Mouse (Mus musculus) heart, embryonic 14.5 days (tissue): Measurements from ENCODE around the gene Pprc1. TPM values are rescaled to one million over a fixed set of nuclear protein-coding genes. Genes with fewer than 3 reads are reported as not detected.

Experiments
- ATAC-seq: fragments of 200-750 bp; cut with Nextera tagmentation; 2 replicates; pipeline ENCODE4 v1.8.0; 2017; ENCODE audit warnings: low read depth, moderate TSS enrichment; ENCODE audit not compliant: insufficient number of reproducible peaks, insufficient read depth, low FRiP score
- H3K27ac ChIP-seq, 2 experiments: fragments of 200-500 bp in 1 of 2; fragments of 300-500 bp in 1 of 2; sonication (generic) in 1 of 2; replicated peaks in 1 of 2; 2 replicates each; pipeline ENCODE4 v1.5.1; 2012 to 2014; ENCODE audit warnings: low read depth in 2 of 2, low read length in 2 of 2, control low read depth in 1 of 2, mild to moderate bottlenecking in 1 of 2, mixed read lengths in 1 of 2; ENCODE audit not compliant: control insufficient read depth in 1 of 2, insufficient read depth in 1 of 2
- H3K27me3 ChIP-seq: fragments of 300-500 bp; sonication (generic); 2 replicates; pipeline ENCODE4 v1.6.1; 2014; ENCODE audit warnings: mild to moderate bottlenecking, low read length, control low read depth; ENCODE audit not compliant: control insufficient read depth, insufficient read depth
- H3K36me3 ChIP-seq: fragments of 300-500 bp; sonication (generic); 2 replicates; pipeline ENCODE4 v1.6.1; 2014; ENCODE audit warnings: mild to moderate bottlenecking, control low read depth, low read length, mixed read lengths; ENCODE audit not compliant: control insufficient read depth, insufficient read depth
- H3K4me1 ChIP-seq, 2 experiments: fragments of 200-500 bp in 1 of 2; fragments of 300-500 bp in 1 of 2; sonication (generic) in 1 of 2; 2 replicates each; pipeline ENCODE4 v1.6.1; 2012 to 2014; ENCODE audit warnings: low read length in 2 of 2, control low read depth in 1 of 2, mixed read lengths in 1 of 2; ENCODE audit not compliant: control insufficient read depth in 2 of 2, insufficient read depth in 2 of 2
- H3K4me2 ChIP-seq: fragments of 300-500 bp; sonication (generic); 2 replicates; pipeline ENCODE4 v1.6.1; 2014; ENCODE audit warnings: mild to moderate bottlenecking, low read length
- H3K4me3 ChIP-seq, 2 experiments: fragments of 200-500 bp in 1 of 2; fragments of 300-500 bp in 1 of 2; sonication (generic) in 1 of 2; 2 replicates each; pipeline ENCODE4 v1.5.1; 2012 to 2014; ENCODE audit warnings: low read length in 2 of 2, mild to moderate bottlenecking in 2 of 2, control low read depth in 1 of 2, low read depth in 1 of 2, moderate library complexity in 1 of 2; ENCODE audit not compliant: control insufficient read depth in 1 of 2, insufficient read depth in 1 of 2
- H3K9ac ChIP-seq: fragments of 300-500 bp; sonication (generic); 2 replicates; pipeline ENCODE4 v1.6.1; 2014; ENCODE audit warnings: mild to moderate bottlenecking, low read length
- H3K9me3 ChIP-seq: fragments of 300-500 bp; sonication (generic); 2 replicates; pipeline ENCODE4 v1.6.1; 2016; ENCODE audit warnings: low read length, control low read depth; ENCODE audit not compliant: control insufficient read depth
- WGBS: fragments of 180-500 bp; shearing (Covaris S2); extraction: QIAGEN DNeasy Blood & Tissue Kit; methylation state at CpG from one replicate; pipeline ENCODE4 v1.1.7; 2014; 5-methylcytosine and 5-hydroxymethylcytosine counted together
- polyA plus RNA-seq: library from polyadenylated mRNA; unstranded; fragments of >200 nt; fragmentation: Nextera tagmentation; extraction: Ambion mirVana; gene quantifications from 2 replicates; pipeline ENCODE4 v1.2.1, GENCODE M21; 2014

The Pprc1 gene
- polyA plus RNA-seq, 1 experiment from 2014 or later: 26.4 TPM

- H3K9me3 ChIP-seq: no peaks in the 10 kb centered on the region
- ATAC-seq: no peak
- peaks cover 44% of the 10 kb centered on the region for H3K36me3 ChIP-seq
- H3K9ac ChIP-seq: no peak overlapping the region
- peaks cover 0 to 8% of the 10 kb centered on the region in 2 experiments; a peak in 3 of 4 replicates for H3K4me1 ChIP-seq
- H3K4me2 ChIP-seq: no peak overlapping the region
- no peaks in the 10 kb centered on the region for H3K27me3 ChIP-seq
- no peak overlapping the region for H3K27ac ChIP-seq
- 44% methylated on average over 3 of the region's 3 CpGs for WGBS
- H3K4me3 ChIP-seq: no peak overlapping the region
Measured at GRCm38 (mm10) chr19:46086337-46086736, 41.7 kb downstream of the Pprc1 start.

- Histone ChIP-seq H3K9ac (no peak overlapping the region), H3K4me1 (peaks cover 0 to 8% of the 10 kb centered on the region in 2 experiments), H3K4me3 (no peak overlapping the region), H3K4me2 (no peak overlapping the region), H3K36me3 (peaks cover 29% of the 10 kb centered on the region), H3K27ac (no peak overlapping the region), H3K9me3 (no peaks in the 10 kb centered on the region), H3K27me3 (no peaks in the 10 kb centered on the region)
- no peak for ATAC-seq
- WGBS: 53% methylated on average over 7 of the region's 7 CpGs
Measured at GRCm38 (mm10) chr19:46087871-46088270, 43.2 kb downstream of the Pprc1 start.

GRCm38 (mm10) chr19:46091641-46092040 is 47.0 kb downstream of the Pprc1 start:
- H3K36me3 ChIP-seq: no peaks in the 10 kb centered on the region
- H3K4me2 ChIP-seq: no peak overlapping the region
- ATAC-seq: no peak
- H3K27ac ChIP-seq: no peak overlapping the region
- no peak overlapping the region for H3K4me3 ChIP-seq
- H3K4me1 ChIP-seq: peaks cover 0 to 8% of the 10 kb centered on the region in 2 experiments
- peaks cover 3% of the 10 kb centered on the region; the same call in 1 of the 2 replicates for H3K9me3 ChIP-seq
- WGBS: 80% methylated on average over 4 of the region's 4 CpGs
- no peak overlapping the region for H3K9ac ChIP-seq
- no peaks in the 10 kb centered on the region for H3K27me3 ChIP-seq

GRCm38 (mm10) chr19:46094144-46094543 is 49.5 kb downstream of the Pprc1 start:
- 88% methylated on average over 2 of the region's 2 CpGs for WGBS
- Histone ChIP-seq H3K27me3 (no peaks in the 10 kb centered on the region), H3K4me3 (no peak overlapping the region), H3K4me2 (no peak overlapping the region), H3K36me3 (no peaks in the 10 kb centered on the region), H3K4me1 (no peaks in the 10 kb centered on the region; a peak in 1 of 4 replicates), H3K9ac (no peak overlapping the region), H3K9me3 (peaks cover 3% of the 10 kb centered on the region; the same call in 1 of the 2 replicates), H3K27ac (no peak overlapping the region)
- ATAC-seq: no peak

GRCm38 (mm10) chr19:46095291-46095690 is 50.6 kb downstream of the Pprc1 start:
- no peak overlapping the region for H3K4me2 ChIP-seq
- H3K9me3 ChIP-seq: peaks cover 3% of the 10 kb centered on the region; the same call in 1 of the 2 replicates
- no peak overlapping the region for H3K9ac ChIP-seq
- ATAC-seq: no peak
- H3K4me3 ChIP-seq: no peak overlapping the region
- WGBS: 72% methylated on average over 3 of the region's 4 CpGs
- H3K27me3 ChIP-seq: no peaks in the 10 kb centered on the region
- no peaks in the 10 kb centered on the region; a peak in 1 of 4 replicates for H3K4me1 ChIP-seq
- H3K36me3 ChIP-seq: no peaks in the 10 kb centered on the region
- H3K27ac ChIP-seq: no peak overlapping the region

- Histone ChIP-seq H3K9ac (no peak overlapping the region), H3K4me3 (no peak overlapping the region), H3K27me3 (no peaks in the 10 kb centered on the region), H3K4me2 (no peak overlapping the region), H3K36me3 (no peaks in the 10 kb centered on the region), H3K4me1 (no peaks in the 10 kb centered on the region; a peak in 1 of 4 replicates), H3K27ac (no peak overlapping the region), H3K9me3 (peaks cover 3% of the 10 kb centered on the region; the same call in 1 of the 2 replicates)
- WGBS: 72% methylated on average over 5 of the region's 5 CpGs
- no peak for ATAC-seq
Measured at GRCm38 (mm10) chr19:46096396-46096795, 51.7 kb downstream of the Pprc1 start.

GRCm38 (mm10) chr19:46099561-46099960 is 54.9 kb downstream of the Pprc1 start:
- no peak overlapping the region for H3K4me3 ChIP-seq
- no peaks in the 10 kb centered on the region for H3K36me3 ChIP-seq
- no peak overlapping the region for H3K27ac ChIP-seq
- H3K9me3 ChIP-seq: no peaks in the 10 kb centered on the region
- H3K9ac ChIP-seq: no peak overlapping the region
- no peaks in the 10 kb centered on the region for H3K4me1 ChIP-seq
- no peaks in the 10 kb centered on the region for H3K27me3 ChIP-seq
- no peak for ATAC-seq
- H3K4me2 ChIP-seq: no peak overlapping the region
- 80% methylated on average over 3 of the region's 3 CpGs for WGBS
